Comparison of ENCODE assay signal across 9 mouse cellular contexts in the genomic region with DNA sequence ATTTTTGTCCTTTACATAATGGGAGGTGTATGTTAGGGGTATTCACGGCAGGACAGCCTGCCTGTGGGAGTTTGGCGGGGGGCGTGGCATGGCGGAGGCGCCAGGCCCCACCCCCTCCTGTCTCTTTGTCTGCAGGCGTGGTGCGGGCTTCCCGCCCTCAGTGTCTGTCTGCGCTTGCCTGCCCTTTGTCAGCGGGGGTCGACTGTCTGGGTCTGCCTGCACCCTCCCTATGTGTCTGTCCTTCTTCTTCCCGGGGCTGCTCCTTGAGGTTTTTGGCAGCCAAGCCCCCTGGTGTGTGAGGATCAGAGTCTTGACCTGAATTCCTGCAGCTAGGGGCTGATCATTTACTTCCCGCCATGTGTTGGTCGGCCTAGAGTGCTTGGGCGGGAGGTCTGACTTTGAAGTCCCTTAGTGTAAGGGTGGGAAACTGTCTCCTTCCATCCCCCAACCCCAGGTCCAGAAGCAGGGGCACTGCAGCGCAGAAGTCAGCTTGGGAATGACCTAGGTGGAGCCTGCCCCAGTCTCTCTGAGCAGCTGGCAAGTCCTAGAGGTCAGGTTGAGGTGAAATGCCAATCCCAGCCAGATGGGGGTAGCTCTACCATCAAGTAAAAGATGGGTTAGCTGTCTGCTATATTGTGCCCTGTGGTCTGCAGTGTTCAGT. TPM values are rescaled to one million over a fixed set of nuclear protein-coding genes. Genes with fewer than 3 reads are reported as not detected.
DNase-seq lines count a peak whose midpoint lies in the region; ATAC-seq lines count a peak whose summit lies in the region.
"Had no signal": no experiment of that assay in that cellular context is flagged by ENCODE, and none has a peak within 500 bp of the region (broad histone marks: within the 10 kb centered on the region; RNA-seq: fewer than 3 reads in every experiment).

No protein-coding gene starts in this region.

- peak; percentile 75 for ATAC-seq in forebrain, embryonic 13.5 days
- ATAC-seq in intestine, embryonic 16.5 days: peak; percentile 70
- peak; percentile 58 for ATAC-seq in megakaryocyte progenitor cell, adult 5-6 weeks (replicated peaks; ENCODE audit: poor library complexity)

- H3K4me2 ChIP-seq in forebrain, embryonic 13.5 days: peak overlapping the region; percentile 89
- peak overlapping the region; percentile 59 for H3K4me2 ChIP-seq in intestine, embryonic 16.5 days (ENCODE audit: low read depth, low read length)

- H3K36me3 ChIP-seq in forebrain, embryonic 13.5 days (ENCODE audit: poor library complexity, severe bottlenecking): peaks cover 29% of the 10 kb centered on the region
- H3K36me3 ChIP-seq in intestine, embryonic 16.5 days (ENCODE audit: control insufficient read depth, insufficient read depth, low read length): no peaks in the 10 kb centered on the region

- H3K4me1 ChIP-seq in forebrain, embryonic 13.5 days: peaks cover 72% of the 10 kb centered on the region
- H3K4me1 ChIP-seq in intestine, embryonic 16.5 days (ENCODE audit: control insufficient read depth, insufficient read depth, low read length): peaks cover 33% of the 10 kb centered on the region

- no peaks in the 10 kb centered on the region for H3K27me3 ChIP-seq in forebrain, embryonic 13.5 days
- no peaks in the 10 kb centered on the region for H3K27me3 ChIP-seq in intestine, embryonic 16.5 days (replicated peaks; ENCODE audit: control insufficient read depth, insufficient read depth, low read length)

- no peaks in the 10 kb centered on the region for H3K9me3 ChIP-seq in forebrain, embryonic 13.5 days (replicated peaks)
- no peaks in the 10 kb centered on the region for H3K9me3 ChIP-seq in intestine, embryonic 16.5 days (ENCODE audit: control insufficient read depth, low read length)

- peak overlapping the region; percentile 91 for H3K27ac ChIP-seq in forebrain, embryonic 13.5 days
- peak overlapping the region; percentile 45 for H3K27ac ChIP-seq in intestine, embryonic 16.5 days (ENCODE audit: low read length)

- H3K9ac ChIP-seq in forebrain, embryonic 13.5 days: peak overlapping the region; percentile 74
- H3K9ac ChIP-seq in intestine, embryonic 16.5 days (ENCODE audit: low read depth, low read length): peak overlapping the region; percentile 64

- H3K4me3 ChIP-seq in forebrain, embryonic 13.5 days: peak overlapping the region; percentile 39
- peak overlapping the region; percentile 36 for H3K4me3 ChIP-seq in intestine, embryonic 16.5 days (ENCODE audit: low read length)

- WGBS in forebrain, embryonic 13.5 days: 3% methylated on average over 16 of the region's 16 CpGs
- WGBS in intestine, embryonic 16.5 days: 5% methylated on average over 16 of the region's 16 CpGs

- DNase-seq in ovary, adult 18-20 months (ENCODE audit: low spot score): peak; percentile 32
- no peak for DNase-seq in ovary, postnatal 14 days (ENCODE audit: low spot score)
- peak; percentile 65 for DNase-seq in testis, postnatal 14 days (ENCODE audit: low spot score)
- DNase-seq in frontal cortex, postnatal 10 days (ENCODE audit: low spot score in 2 of 2): no peak
- DNase-seq in right cerebral cortex, adult 2 months (ENCODE audit: low spot score in 2 of 2): no peak

RNA-seq across cellular contexts. Expression of a gene that starts 4.4 kb away (rescaled TPM):
- polyA plus RNA-seq in forebrain, embryonic 13.5 days (2015; fragmentation: Nextera tagmentation; extraction: Ambion mirVana): 4.7 and 6.5 TPM in 2 replicates
- polyA plus RNA-seq in intestine, embryonic 16.5 days (2015; fragmentation: Nextera tagmentation; extraction: Ambion mirVana): 0.89 and 1.3 TPM in 2 replicates
- total RNA-seq in megakaryocyte progenitor cell, adult 5-6 weeks (2015): 0.54 and 1.7 TPM in 2 replicates
- 3.5 TPM in 1 of 2 replicates, not detected in the other for total RNA-seq in megakaryocyte progenitor cell, adult 5-6 weeks (2017)

RNA-seq across cellular contexts. Expression of a gene that starts 32.8 kb away (rescaled TPM):
- polyA plus RNA-seq in forebrain, embryonic 13.5 days (2015; fragmentation: Nextera tagmentation; extraction: Ambion mirVana): 2.2 and 2.3 TPM in 2 replicates
- 0.61 and 0.82 TPM in 2 replicates for polyA plus RNA-seq in intestine, embryonic 16.5 days (2015; fragmentation: Nextera tagmentation; extraction: Ambion mirVana)
- 0.17 and 0.32 TPM in 2 replicates for total RNA-seq in megakaryocyte progenitor cell, adult 5-6 weeks (2015)
- 2.1 and 2.2 TPM in 2 replicates for total RNA-seq in megakaryocyte progenitor cell, adult 5-6 weeks (2017)

RNA-seq across cellular contexts. Expression of a gene that starts 32.9 kb away (rescaled TPM):
- polyA plus RNA-seq in forebrain, embryonic 13.5 days (2015; fragmentation: Nextera tagmentation; extraction: Ambion mirVana): 18.6 and 24.1 TPM in 2 replicates
- polyA plus RNA-seq in intestine, embryonic 16.5 days (2015; fragmentation: Nextera tagmentation; extraction: Ambion mirVana): 25.3 and 26.0 TPM in 2 replicates
- total RNA-seq in megakaryocyte progenitor cell, adult 5-6 weeks (2015): 7.3 and 8.0 TPM in 2 replicates
- total RNA-seq in megakaryocyte progenitor cell, adult 5-6 weeks (2017): 5.7 and 8.0 TPM in 2 replicates

RNA-seq across cellular contexts. Expression of a gene that starts 54.9 kb away (rescaled TPM):
- 0.24 and 0.27 TPM in 2 replicates for polyA plus RNA-seq in forebrain, embryonic 13.5 days (2015; fragmentation: Nextera tagmentation; extraction: Ambion mirVana)
- polyA plus RNA-seq in intestine, embryonic 16.5 days (2015; fragmentation: Nextera tagmentation; extraction: Ambion mirVana): 0.38 TPM in 2 replicates
- total RNA-seq in megakaryocyte progenitor cell, adult 5-6 weeks (2015): 0.05 TPM in 1 of 2 replicates, not detected in the other
- total RNA-seq in megakaryocyte progenitor cell, adult 5-6 weeks (2017): 0.54 TPM in 1 of 2 replicates, not detected in the other
- total RNA-seq: left cerebral cortex, postnatal 14 days had no signal

RNA-seq across cellular contexts. Expression of a gene that starts 56.2 kb away (rescaled TPM):
- polyA plus RNA-seq in forebrain, embryonic 13.5 days (2015; fragmentation: Nextera tagmentation; extraction: Ambion mirVana): 43.1 and 44.0 TPM in 2 replicates
- polyA plus RNA-seq in intestine, embryonic 16.5 days (2015; fragmentation: Nextera tagmentation; extraction: Ambion mirVana): 7.1 and 7.7 TPM in 2 replicates
- 3.2 and 3.4 TPM in 2 replicates for total RNA-seq in megakaryocyte progenitor cell, adult 5-6 weeks (2015)
- total RNA-seq in megakaryocyte progenitor cell, adult 5-6 weeks (2017): 4.2 and 5.0 TPM in 2 replicates

Comparison
In these comparisons a context has a peak if more than half of its experiments do, and no peak if none do; other contexts are left out.
1. DNase-seq: peak in ovary, adult 18-20 months (single experiment) and testis, postnatal 14 days (single experiment); none in ovary, postnatal 14 days (single experiment), frontal cortex, postnatal 10 days (0 of 2) and right cerebral cortex, adult 2 months (0 of 2).
2. Peak in every context shown above with its lines, with median percentiles within 50 percentile points of each other: ATAC-seq.